Mouse (Mus musculus) limb, embryonic 11.5 days (tissue): ENCODE measurements around the gene Cacna1f. TPM values are rescaled to one million over a fixed set of nuclear protein-coding genes. Genes with fewer than 3 reads are reported as not detected.

Source experiments
- ATAC-seq: fragments of 200-750 bp; cut with Nextera tagmentation; 2 replicates; pipeline ENCODE4 v1.8.0; 2017; ENCODE audit warnings: low read depth; ENCODE audit not compliant: insufficient number of reproducible peaks, low FRiP score, low TSS enrichment
- DNase-seq: peaks from one replicate; pipeline ENCODE4 v3.0.0-alpha.2; 2015; ENCODE audit warnings: low spot score
- H3K27ac ChIP-seq: fragments of 300-500 bp; sonication (generic); replicated peaks from 2 replicates; pipeline ENCODE4 v1.5.1; 2014; ENCODE audit warnings: low read depth, mild to moderate bottlenecking, low read length
- H3K27me3 ChIP-seq: fragments of 300-500 bp; sonication (generic); 2 replicates; pipeline ENCODE4 v1.6.1; 2014; ENCODE audit warnings: mild to moderate bottlenecking, low read length, mixed read lengths; ENCODE audit not compliant: control insufficient read depth, insufficient read depth
- H3K36me3 ChIP-seq: fragments of 300-500 bp; sonication (generic); 2 replicates; pipeline ENCODE4 v1.6.1; 2014; ENCODE audit warnings: mild to moderate bottlenecking, low read length, moderate library complexity, mixed read lengths; ENCODE audit not compliant: control insufficient read depth, insufficient read depth
- H3K4me1 ChIP-seq: fragments of 300-500 bp; sonication (generic); 2 replicates; pipeline ENCODE4 v1.6.1; 2014; ENCODE audit warnings: low read length, mixed read lengths; ENCODE audit not compliant: control insufficient read depth, insufficient read depth
- H3K4me2 ChIP-seq: fragments of 300-500 bp; sonication (generic); 2 replicates; pipeline ENCODE4 v1.6.1; 2014; ENCODE audit warnings: low read depth, mild to moderate bottlenecking, moderate library complexity; ENCODE audit not compliant: severe bottlenecking
- H3K4me3 ChIP-seq: fragments of 300-500 bp; sonication (generic); 2 replicates; pipeline ENCODE4 v1.5.1; 2014; ENCODE audit warnings: low read depth, low read length
- H3K9ac ChIP-seq: fragments of 300-500 bp; sonication (generic); 2 replicates; pipeline ENCODE4 v1.6.1; 2014; ENCODE audit warnings: mild to moderate bottlenecking, low read length
- H3K9me3 ChIP-seq: fragments of 300-500 bp; sonication (generic); 2 replicates; pipeline ENCODE4 v1.6.1; 2016; ENCODE audit warnings: low read length; ENCODE audit not compliant: control insufficient read depth
- WGBS: fragments of 180-500 bp; shearing (Covaris S2); extraction: QIAGEN DNeasy Blood & Tissue Kit; methylation state at CpG from one replicate; pipeline ENCODE4 v1.1.7; 2014; 5-methylcytosine and 5-hydroxymethylcytosine counted together
- polyA plus RNA-seq: library from polyadenylated mRNA; unstranded; fragments of >200 nt; fragmentation: Nextera tagmentation; extraction: Ambion mirVana; gene quantifications from 2 replicates; pipeline ENCODE4 v1.2.1, GENCODE M21; 2014

Cacna1f gene
- polyA plus RNA-seq, 1 experiment from 2014 or later: not detected

- no peaks in the 10 kb centered on the region for H3K9me3 ChIP-seq
- H3K4me3 ChIP-seq: no peak overlapping the region
- ATAC-seq (no peak), DNase-seq (no peak)
- no peak overlapping the region for H3K27ac ChIP-seq
- H3K4me2 ChIP-seq: no peak overlapping the region
- H3K36me3 ChIP-seq: no peaks in the 10 kb centered on the region
- 90% methylated on average over 11 of the region's 11 CpGs for WGBS
- H3K9ac ChIP-seq: no peak overlapping the region
- H3K27me3 ChIP-seq: no peaks in the 10 kb centered on the region
- no peaks in the 10 kb centered on the region for H3K4me1 ChIP-seq
Measured at GRCm38 (mm10) chrX:7664791-7665190, 57.9 kb downstream of the Cacna1f start.

DNA sequence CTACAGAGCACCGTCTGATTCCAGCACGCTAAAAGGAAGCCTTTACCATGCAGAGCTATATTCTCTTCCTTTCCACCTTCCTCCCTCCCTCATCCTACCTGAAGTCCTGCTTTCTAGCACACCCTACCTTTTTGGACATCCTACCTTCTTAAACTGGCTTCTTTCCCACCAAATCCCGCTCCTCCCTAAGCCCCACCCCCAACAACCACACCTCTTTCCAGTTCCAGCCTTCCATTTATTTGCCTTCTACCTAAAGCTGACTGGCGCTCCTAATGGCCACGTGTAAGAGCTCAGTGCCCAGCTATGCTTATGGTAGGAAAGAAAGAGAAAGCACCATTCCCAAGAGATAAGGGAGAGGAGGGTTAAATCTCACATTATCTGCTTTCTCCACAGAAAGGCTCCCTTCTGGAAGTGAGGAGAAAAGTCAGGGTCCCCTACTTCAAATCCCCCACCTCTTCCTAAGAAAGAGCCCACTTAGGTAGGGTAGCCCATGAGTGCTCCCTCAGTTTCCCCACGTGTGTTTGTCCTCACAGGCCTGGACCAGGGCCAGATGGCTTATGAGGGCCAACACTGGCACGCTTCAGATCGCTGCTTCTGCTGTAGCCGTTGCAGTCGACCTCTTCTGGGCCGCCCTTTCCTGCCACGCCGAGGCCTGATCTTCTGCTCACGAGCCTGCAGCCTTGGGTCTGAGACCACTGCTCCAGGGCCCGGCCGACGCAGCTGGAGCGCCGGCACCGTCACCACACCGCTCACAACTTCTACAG lies 59.0 kb downstream of the Cacna1f start:
- ATAC-seq (no peak), DNase-seq (no peak)
- no peak overlapping the region for H3K9ac ChIP-seq
- no peak overlapping the region for H3K4me2 ChIP-seq
- no peaks in the 10 kb centered on the region for H3K9me3 ChIP-seq
- 77% methylated on average over 21 of the region's 21 CpGs for WGBS
- H3K27ac ChIP-seq: no peak overlapping the region
- H3K4me3 ChIP-seq: no peak overlapping the region
- no peaks in the 10 kb centered on the region for H3K36me3 ChIP-seq
- H3K27me3 ChIP-seq: no peaks in the 10 kb centered on the region
- no peaks in the 10 kb centered on the region for H3K4me1 ChIP-seq

DNA sequence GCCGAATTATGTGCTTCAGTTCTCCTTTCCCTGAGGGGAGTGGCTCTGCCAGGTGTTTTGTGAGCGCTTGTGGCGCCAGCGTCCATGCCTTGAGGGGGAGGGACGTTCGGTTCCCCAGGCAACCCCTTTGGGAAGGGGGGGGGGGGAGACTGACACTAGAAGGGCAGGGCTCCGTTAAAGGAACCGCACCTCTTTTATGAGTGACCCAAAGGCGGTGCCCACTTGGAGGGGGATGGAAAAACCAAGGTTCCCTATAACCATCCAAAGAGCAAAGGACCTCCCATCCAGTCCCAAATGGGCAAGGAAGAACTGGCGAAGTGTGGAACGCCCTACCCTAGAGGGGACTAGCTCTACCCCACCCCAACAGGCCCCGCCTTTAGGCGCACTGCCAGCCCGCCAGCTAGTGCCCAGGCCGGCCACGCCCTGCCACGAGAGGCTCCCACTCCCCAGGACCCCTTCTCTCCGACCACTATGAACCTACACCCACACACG lies 63.6 kb downstream of the Cacna1f start:
- no peaks in the 10 kb centered on the region; the same call in 1 of the 2 replicates for H3K9me3 ChIP-seq
- ATAC-seq (peak; percentile 71), DNase-seq (peak; percentile 59)
- H3K4me3 ChIP-seq: peak overlapping the region; percentile 42
- H3K36me3 ChIP-seq: no peaks in the 10 kb centered on the region
- H3K4me2 ChIP-seq: peak overlapping the region; percentile 56
- no peaks in the 10 kb centered on the region for H3K27me3 ChIP-seq
- no peak overlapping the region for H3K27ac ChIP-seq
- no peaks in the 10 kb centered on the region for H3K4me1 ChIP-seq
- H3K9ac ChIP-seq: peak overlapping the region; percentile 28
- WGBS: 18% methylated on average over 14 of the region's 19 CpGs

GRCm38 (mm10) chrX:7670921-7671623 lies 64.2 kb downstream of the Cacna1f start, which contains the start of gene Plp2:
Plp2 (minus strand) TSS chrX:7671390.
- H3K27ac ChIP-seq: no peak within 1 kb of the TSS

GRCm38 (mm10) chrX:7672739-7673138 lies 65.9 kb downstream of the Cacna1f start:
- no peak for DNase-seq
- ATAC-seq: no peak
- H3K27me3 ChIP-seq: no peaks in the 10 kb centered on the region
- WGBS: 31% methylated on average over 6 of the region's 6 CpGs
- H3K36me3 ChIP-seq: no peaks in the 10 kb centered on the region
- H3K27ac ChIP-seq: no peak overlapping the region
- no peak overlapping the region for H3K9ac ChIP-seq
- no peaks in the 10 kb centered on the region; the same call in 1 of the 2 replicates for H3K9me3 ChIP-seq
- no peak overlapping the region for H3K4me3 ChIP-seq
- no peak overlapping the region for H3K4me2 ChIP-seq
- no peaks in the 10 kb centered on the region for H3K4me1 ChIP-seq

More at GRCm38 (mm10) chrX:7670921-7671623, 64.2 kb downstream of the Cacna1f start, which contains the start of gene Plp2:
- Histone ChIP-seq H3K36me3 (no peaks in the 10 kb centered on the region), H3K4me3 (peak within 1 kb of the TSS; percentile 42), H3K27me3 (no peaks in the 10 kb centered on the region), H3K4me2 (peak within 1 kb of the TSS; percentile 56), H3K9ac (peak within 1 kb of the TSS; percentile 28), H3K4me1 (no peaks in the 10 kb centered on the region), H3K9me3 (no peaks in the 10 kb centered on the region; the same call in 1 of the 2 replicates)
- peak; percentile 48 for DNase-seq
- 19% methylated on average over 25 of the region's 36 CpGs for WGBS
- ATAC-seq: peak; percentile 15; the same call in 1 of the 2 replicates

DNA sequence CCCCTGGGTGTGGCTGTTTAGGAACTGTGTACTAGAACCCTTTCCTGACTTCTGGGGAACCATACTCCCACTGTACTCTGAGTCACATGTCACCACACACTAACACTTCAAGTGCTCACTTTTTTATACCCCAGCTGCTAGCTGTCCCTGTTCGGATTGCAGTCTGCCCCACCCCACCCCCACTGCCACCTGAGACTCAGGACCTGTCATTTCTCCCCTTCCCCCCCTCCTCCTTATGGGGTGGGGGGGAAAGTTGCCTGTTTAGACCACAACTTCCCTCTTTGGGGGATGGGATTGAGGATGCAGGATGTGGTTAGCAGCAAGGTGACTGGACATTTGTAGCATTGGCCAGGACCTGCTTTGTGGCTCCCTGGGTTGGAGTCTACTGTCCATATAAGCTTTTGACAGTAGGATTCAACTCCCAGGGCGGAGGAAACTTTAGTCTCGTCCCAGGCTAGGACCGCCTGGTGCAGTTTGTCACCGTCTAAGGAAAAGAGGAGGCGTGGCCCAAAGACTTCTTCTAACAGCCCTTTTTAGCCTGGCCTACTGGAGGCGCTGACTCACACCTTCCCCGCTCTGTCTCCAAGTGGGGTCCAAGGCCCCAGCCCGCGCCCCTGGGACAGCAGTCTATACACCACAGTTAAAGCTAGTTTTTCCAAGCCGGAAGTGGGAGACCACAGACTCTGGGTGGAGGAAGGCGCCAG lies 66.8 kb downstream of the Cacna1f start:
- Histone ChIP-seq H3K27ac (no peak overlapping the region), H3K36me3 (no peaks in the 10 kb centered on the region), H3K9me3 (no peaks in the 10 kb centered on the region; the same call in 1 of the 2 replicates), H3K4me1 (no peaks in the 10 kb centered on the region), H3K4me2 (no peak overlapping the region), H3K27me3 (no peaks in the 10 kb centered on the region), H3K9ac (no peak overlapping the region), H3K4me3 (no peak overlapping the region)
- ATAC-seq: no peak
- DNase-seq: no peak
- WGBS: 25% methylated on average over 12 of the region's 12 CpGs

- H3K27ac ChIP-seq: no peak overlapping the region
- ATAC-seq (0 out of 2 replicates have a peak, but pooled peaks have one; percentile 41), DNase-seq (peak; percentile 44)
- WGBS: 31% methylated on average over 26 of the region's 28 CpGs
- H3K9ac ChIP-seq: 0 out of 2 replicates have a peak overlapping the region, but pooled peaks have one; percentile 2
- H3K4me3 ChIP-seq: no peak overlapping the region
- H3K27me3 ChIP-seq: no peaks in the 10 kb centered on the region
- no peaks in the 10 kb centered on the region for H3K4me1 ChIP-seq
- H3K36me3 ChIP-seq: no peaks in the 10 kb centered on the region
- no peaks in the 10 kb centered on the region; the same call in 1 of the 2 replicates for H3K9me3 ChIP-seq
- peak overlapping the region; percentile 38 for H3K4me2 ChIP-seq
Measured at GRCm38 (mm10) chrX:7674284-7675000, 67.6 kb downstream of the Cacna1f start.
